Mouse (Mus musculus) gastrocnemius, adult 8-10 months (tissue): ENCODE measurements around the gene Wdr3. TPM values are rescaled to one million over a fixed set of nuclear protein-coding genes. Genes with fewer than 3 reads are reported as not detected.

Source experiments
- total RNA-seq, 4 experiments: library from RNA; stranded (reverse); gene quantifications; 2 replicates each; pipeline ENCODE4 v1.2.4; 2022

The Wdr3 gene
- total RNA-seq, 4 experiments from 2014 or later = 9.6 to 16.8 (median 10.4) TPM

Other genes starting within 250 kb of the Wdr3 start
- gene Gdap2, start within 50 bp of the Wdr3 start, total RNA-seq = 1 to 10 TPM; 5.4 to 6.8 (median 6.4) TPM